Mouse (Mus musculus): ENCODE data around the gene Unc79. TPM values are rescaled to one million over a fixed set of nuclear protein-coding genes. Genes with fewer than 3 reads are reported as not detected.

Unc79 gene
- polyA plus RNA-seq, 1 experiment = not detected

GRCm38 (mm10) chr12:103008491-103008890, 59.8 kb downstream of the Unc79 start:
- TF ChIP-seq CTCF (IDR thresholded peaks at IDR 0.05; ENCODE audit: insufficient read depth, low read depth, low read length) (no peak), POLR2A (IDR thresholded peaks at IDR 0.05; ENCODE audit: insufficient read depth, low read depth, low read length) (no peak)
- Histone ChIP-seq H3K4me1 (ENCODE audit: control insufficient read depth, insufficient read depth, low read length) (peaks cover 5% of the 10 kb centered on the region; the same call in 1 of the 2 replicates), H3K4me3 (ENCODE audit: insufficient read depth, low read depth, low read length) (no peak overlapping the region), H3K27ac (ENCODE audit: insufficient read depth, low read depth, low read length) (no peak overlapping the region)
- 37% methylated on average over 4 of the region's 4 CpGs for WGBS

GRCm38 (mm10) chr12:103018161-103018560, 69.5 kb downstream of the Unc79 start:
- no peak overlapping the region for H3K4me3 ChIP-seq (ENCODE audit: insufficient read depth, low read depth, low read length)
- TF ChIP-seq POLR2A (IDR thresholded peaks at IDR 0.05; ENCODE audit: insufficient read depth, low read depth, low read length) = no peak
- TF ChIP-seq CTCF (IDR thresholded peaks at IDR 0.05; ENCODE audit: insufficient read depth, low read depth, low read length) = no peak
- H3K4me1 ChIP-seq (ENCODE audit: control insufficient read depth, insufficient read depth, low read length) = no peaks in the 10 kb centered on the region
- no peak overlapping the region for H3K27ac ChIP-seq (ENCODE audit: insufficient read depth, low read depth, low read length)
- WGBS = 94% methylated on average over 12 of the region's 12 CpGs

GRCm38 (mm10) chr12:103036692-103037091, 88.0 kb downstream of the Unc79 start:
- TF ChIP-seq POLR2A (IDR thresholded peaks at IDR 0.05; ENCODE audit: insufficient read depth, low read depth, low read length) (no peak), CTCF (IDR thresholded peaks at IDR 0.05; ENCODE audit: insufficient read depth, low read depth, low read length) (no peak)
- 0 out of 2 replicates have a peak, but pooled peaks cover 2% of the 10 kb centered on the region for H3K4me1 ChIP-seq (ENCODE audit: control insufficient read depth, insufficient read depth, low read length)
- no peak overlapping the region for H3K4me3 ChIP-seq (ENCODE audit: insufficient read depth, low read depth, low read length)
- no peak overlapping the region for H3K27ac ChIP-seq (ENCODE audit: insufficient read depth, low read depth, low read length)
- WGBS = 86% methylated on average over 5 of the region's 5 CpGs

GRCm38 (mm10) chr12:103039332-103039731, 90.7 kb downstream of the Unc79 start:
- Histone ChIP-seq H3K4me1 (ENCODE audit: control insufficient read depth, insufficient read depth, low read length) (no peaks in the 10 kb centered on the region), H3K4me3 (ENCODE audit: insufficient read depth, low read depth, low read length) (no peak overlapping the region), H3K27ac (ENCODE audit: insufficient read depth, low read depth, low read length) (no peak overlapping the region)
- no peak for TF ChIP-seq CTCF (IDR thresholded peaks at IDR 0.05; ENCODE audit: insufficient read depth, low read depth, low read length)
- 90% methylated on average over 10 of the region's 10 CpGs for WGBS

- H3K4me3 ChIP-seq (ENCODE audit: insufficient read depth, low read depth, low read length) = no peak overlapping the region
- H3K27ac ChIP-seq (ENCODE audit: insufficient read depth, low read depth, low read length) = no peak overlapping the region
- no peaks in the 10 kb centered on the region for H3K4me1 ChIP-seq (ENCODE audit: control insufficient read depth, insufficient read depth, low read length)
- WGBS = 68% methylated on average over 2 of the region's 2 CpGs
- TF ChIP-seq POLR2A (IDR thresholded peaks at IDR 0.05; ENCODE audit: insufficient read depth, low read depth, low read length) = no peak
- TF ChIP-seq CTCF (IDR thresholded peaks at IDR 0.05; ENCODE audit: insufficient read depth, low read depth, low read length) = no peak
Observed at GRCm38 (mm10) chr12:103040136-103040535, 91.5 kb downstream of the Unc79 start.

- no peak overlapping the region for H3K4me3 ChIP-seq (ENCODE audit: insufficient read depth, low read depth, low read length)
- TF ChIP-seq CTCF (IDR thresholded peaks at IDR 0.05; ENCODE audit: insufficient read depth, low read depth, low read length) (no peak), POLR2A (IDR thresholded peaks at IDR 0.05; ENCODE audit: insufficient read depth, low read depth, low read length) (no peak)
- WGBS = 92% methylated on average over 3 of the region's 3 CpGs
- no peaks in the 10 kb centered on the region for H3K4me1 ChIP-seq (ENCODE audit: control insufficient read depth, insufficient read depth, low read length)
- no peak overlapping the region for H3K27ac ChIP-seq (ENCODE audit: insufficient read depth, low read depth, low read length)
Observed at GRCm38 (mm10) chr12:103041401-103041800, 92.7 kb downstream of the Unc79 start.

GRCm38 (mm10) chr12:103042711-103043110, 94.1 kb downstream of the Unc79 start:
- Histone ChIP-seq H3K27ac (ENCODE audit: insufficient read depth, low read depth, low read length) (no peak overlapping the region), H3K4me1 (ENCODE audit: control insufficient read depth, insufficient read depth, low read length) (no peaks in the 10 kb centered on the region), H3K4me3 (ENCODE audit: insufficient read depth, low read depth, low read length) (no peak overlapping the region)
- WGBS = 90% methylated on average over 5 of the region's 5 CpGs
- no peak for TF ChIP-seq CTCF (IDR thresholded peaks at IDR 0.05; ENCODE audit: insufficient read depth, low read depth, low read length)
- TF ChIP-seq POLR2A (IDR thresholded peaks at IDR 0.05; ENCODE audit: insufficient read depth, low read depth, low read length) = no peak

- H3K4me3 ChIP-seq (ENCODE audit: insufficient read depth, low read depth, low read length) = no peak overlapping the region
- TF ChIP-seq POLR2A (IDR thresholded peaks at IDR 0.05; ENCODE audit: insufficient read depth, low read depth, low read length) (no peak), CTCF (IDR thresholded peaks at IDR 0.05; ENCODE audit: insufficient read depth, low read depth, low read length) (no peak)
- no peak overlapping the region for H3K27ac ChIP-seq (ENCODE audit: insufficient read depth, low read depth, low read length)
- 75% methylated on average over 4 of the region's 4 CpGs for WGBS
- no peaks in the 10 kb centered on the region for H3K4me1 ChIP-seq (ENCODE audit: control insufficient read depth, insufficient read depth, low read length)
Observed at GRCm38 (mm10) chr12:103044422-103044821, 95.8 kb downstream of the Unc79 start.

GRCm38 (mm10) chr12:103049865-103050264, 101.2 kb downstream of the Unc79 start:
- no peak for TF ChIP-seq CTCF (IDR thresholded peaks at IDR 0.05; ENCODE audit: insufficient read depth, low read depth, low read length)
- TF ChIP-seq POLR2A (IDR thresholded peaks at IDR 0.05; ENCODE audit: insufficient read depth, low read depth, low read length) = no peak
- Histone ChIP-seq H3K4me3 (ENCODE audit: insufficient read depth, low read depth, low read length) (no peak overlapping the region), H3K4me1 (ENCODE audit: control insufficient read depth, insufficient read depth, low read length) (peaks cover 3% of the 10 kb centered on the region; the same call in 1 of the 2 replicates), H3K27ac (ENCODE audit: insufficient read depth, low read depth, low read length) (no peak overlapping the region)
- 94% methylated on average over 12 of the region's 12 CpGs for WGBS
